In the genomic region with DNA sequence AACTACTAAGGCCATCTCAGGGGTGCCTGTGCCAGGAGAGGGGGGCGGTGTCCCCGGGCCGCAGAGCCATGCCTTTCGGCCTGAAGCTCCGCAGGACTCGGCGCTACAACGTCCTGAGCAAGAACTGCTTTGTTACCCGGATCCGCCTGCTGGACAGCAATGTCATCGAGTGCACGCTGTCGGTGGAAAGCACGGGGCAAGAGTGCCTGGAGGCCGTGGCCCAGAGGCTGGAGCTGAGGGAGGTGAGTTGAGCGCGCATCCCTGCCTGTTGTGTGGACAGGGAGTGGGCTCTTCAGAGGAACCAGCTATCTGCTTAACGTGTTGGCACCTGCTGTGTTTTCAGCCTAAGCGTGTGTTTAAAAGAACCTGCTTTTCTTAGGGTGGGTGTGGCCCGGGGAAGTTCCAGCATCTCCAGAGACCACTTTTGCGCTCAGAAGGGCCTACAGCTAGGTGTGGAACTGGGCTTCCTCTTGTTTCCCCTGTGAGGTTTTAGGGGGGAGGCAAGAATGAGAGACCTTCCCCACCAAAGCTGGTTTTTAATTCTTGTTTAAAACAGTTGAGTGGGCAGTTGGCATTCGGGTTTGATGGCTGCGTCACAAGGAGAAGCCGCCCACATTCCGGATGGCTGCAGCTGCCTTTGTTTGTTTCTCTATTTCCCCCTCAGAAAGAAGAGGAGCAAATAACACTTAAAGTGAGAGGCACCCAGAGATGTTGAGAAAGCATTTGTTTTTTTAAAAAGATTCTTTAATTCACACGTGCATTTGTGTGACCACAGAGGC, we compare ENCODE assay signal across 8 mouse cellular contexts. TPM values are rescaled to one million over a fixed set of nuclear protein-coding genes. Genes with fewer than 3 reads are reported as not detected.
DNase-seq lines count a peak whose midpoint lies in the region; TF ChIP-seq lines count a peak whose summit lies in the region.

No protein-coding gene starts in this region.

- no peak for TF ChIP-seq CTCF in kidney, adult 2 months (conservative IDR thresholded peaks at IDR 0.05; ENCODE audit: insufficient read depth, insufficient read length, low read depth, low read length)
- TF ChIP-seq CTCF in cortical plate, adult 2 months (IDR thresholded peaks at IDR 0.05; ENCODE audit: extremely low read depth, insufficient read depth, low read length): no peak

- peaks cover 53% of the 10 kb centered on the region for H3K79me2 ChIP-seq in myocyte (ENCODE audit: control insufficient read depth, insufficient read depth)

- WGBS in kidney, adult 2 months: 61% methylated on average over 26 of the region's 26 CpGs

- peak overlapping the region; percentile 42 for H3K4me2 ChIP-seq in myocyte (ENCODE audit: low read depth)

- H3K36me3 ChIP-seq in kidney, adult 2 months (ENCODE audit: control insufficient read depth, insufficient read depth, low read length): no peaks in the 10 kb centered on the region
- H3K36me3 ChIP-seq in myocyte (ENCODE audit: control insufficient read depth, insufficient read depth): no peaks in the 10 kb centered on the region

- H3ac ChIP-seq in myocyte (ENCODE audit: control insufficient read depth, insufficient read length): no peak overlapping the region

- H3K27ac ChIP-seq in kidney, adult 2 months (ENCODE audit: insufficient read depth, low read depth, low read length): peak overlapping the region; percentile 28
- 0 out of 2 replicates have a peak overlapping the region, but pooled peaks have one; percentile 21 for H3K27ac ChIP-seq in cortical plate, adult 2 months (ENCODE audit: insufficient read depth, low read length)

- no peak overlapping the region for H3K4me3 ChIP-seq in kidney, adult 2 months (ENCODE audit: insufficient read depth, low read depth, low read length)
- 0 out of 2 replicates have a peak overlapping the region, but pooled peaks have one; percentile 6 for H3K4me3 ChIP-seq in cortical plate, adult 2 months (ENCODE audit: insufficient read depth, low read length)
- no peak overlapping the region for H3K4me3 ChIP-seq in myocyte

- no peak for DNase-seq in kidney, adult 2 months
- DNase-seq in kidney, postnatal 36 days: no peak
- peak; percentile 59 to 61 for DNase-seq in layer of hippocampus, postnatal 14 days (ENCODE audit: low spot score in 2 of 2)
- DNase-seq in adrenal gland, adult 8-10 months: no peak
- DNase-seq in ovary, adult 18-20 months (ENCODE audit: low spot score): no peak
- DNase-seq in adrenal gland, postnatal 14 days: no peak

- H3K4me1 ChIP-seq in kidney, adult 2 months (ENCODE audit: control insufficient read depth, insufficient read depth, low read length): no peaks in the 10 kb centered on the region; the same call in 1 of the 2 replicates
- H3K4me1 ChIP-seq in cortical plate, adult 2 months (ENCODE audit: control insufficient read depth, insufficient read depth, low read length): 0 out of 2 replicates have a peak, but pooled peaks cover 3% of the 10 kb centered on the region

- no peaks in the 10 kb centered on the region for H3K27me3 ChIP-seq in kidney, adult 2 months (replicated peaks; ENCODE audit: control insufficient read depth, insufficient read depth, low read length)
- H3K27me3 ChIP-seq in myocyte (ENCODE audit: control insufficient read depth, insufficient read depth, insufficient read length): no peaks in the 10 kb centered on the region

- no peak for TF ChIP-seq POLR2A in kidney, adult 2 months (IDR thresholded peaks at IDR 0.05; ENCODE audit: low read depth, low read length)
- TF ChIP-seq POLR2A in cortical plate, adult 2 months (IDR thresholded peaks at IDR 0.05; ENCODE audit: extremely low read depth, insufficient read depth, low read length): no peak
- TF ChIP-seq POLR2A in myocyte (IDR thresholded peaks at IDR 0.05; ENCODE audit: insufficient read length, low read depth): no peak

TF ChIP-seq in myocyte, 11 proteins besides CTCF, POLR2A, EP300 and RAD21:
- TF ChIP-seq MAX (IDR thresholded peaks at IDR 0.05; ENCODE audit: low read depth): no peak
- peak in 1 of 3 experiments; percentile 29 for TF ChIP-seq MYOD1 (IDR thresholded peaks at IDR 0.05; ENCODE audit: control insufficient read depth in 1 of 3, insufficient read length in 2 of 3, low read depth in 2 of 3)
TF ChIP-seq in myocyte: peak in this region for 1.

RNA-seq across cellular contexts. Expression of gene Ptpn14, which starts 58.8 kb away (rescaled TPM):
- 11.2 and 11.4 TPM in 2 replicates for polyA plus RNA-seq in kidney, adult 2 months (2012; rRNA removed)
- polyA plus RNA-seq in cortical plate, adult 2 months (2012; rRNA removed): 2.5 and 2.7 TPM in 2 replicates
- total RNA-seq in layer of hippocampus, postnatal 14 days (2021): 10 to 100 TPM; 12.0 to 15.7 TPM
- 13.6 TPM for polyA plus RNA-seq in myocyte (2012; fragmentation: generic; extraction: Trizol)
- 10 to 100 TPM; 10.8 to 21.8 (median 17.9) TPM for total RNA-seq in adrenal gland, adult 8-10 months (2022)
- total RNA-seq in adrenal gland, postnatal 14 days (2021): 24.2 and 24.6 TPM in 2 replicates

Comparison
In these comparisons a context has a peak if more than half of its experiments do, and no peak if none do; other contexts are left out.
1. DNase-seq: peak in layer of hippocampus, postnatal 14 days (2 of 2); none in kidney, adult 2 months (single experiment), kidney, postnatal 36 days (0 of 2), adrenal gland, adult 8-10 months (single experiment), ovary, adult 18-20 months (single experiment) and adrenal gland, postnatal 14 days (single experiment).